Mouse (Mus musculus) kidney, adult 2 months (tissue): Measurements from ENCODE around the gene Fcna.

ENCODE experiments used
- CTCF ChIP-seq: fragments of 200-500 bp; conservative IDR thresholded peaks from 2 replicates; pipeline ENCODE4 v1.5.1; 2011; ENCODE audit warnings: low read depth, mild to moderate bottlenecking, control low read depth, low read length, moderate library complexity, mixed read lengths; ENCODE audit not compliant: insufficient read depth, insufficient read length
- POLR2A ChIP-seq: fragments of 200-500 bp; IDR thresholded peaks from one replicate; pipeline ENCODE4 v1.6.1; 2011; ENCODE audit warnings: low read depth, low read length, control low read depth

DNA sequence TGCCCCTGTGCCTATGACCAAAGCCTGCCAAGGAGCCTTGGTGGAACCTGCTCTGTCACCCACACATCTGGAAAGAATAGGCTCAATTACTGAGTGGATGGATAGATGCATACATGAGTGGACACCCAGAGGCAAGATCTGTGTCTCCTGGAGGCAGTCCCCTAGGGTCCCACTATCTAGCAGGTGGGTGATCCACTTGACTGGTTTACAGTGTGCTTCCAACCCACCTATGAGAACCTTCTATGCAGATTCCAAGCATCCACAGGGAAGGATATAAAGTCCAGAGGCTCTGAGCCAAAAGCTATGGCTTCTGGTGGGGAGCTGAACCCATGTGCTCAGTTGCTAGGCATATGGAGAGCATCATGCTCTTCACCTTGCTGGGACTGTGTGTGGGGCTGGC, 29.8 kb upstream of the Fcna start, which contains the start of gene Lcn5:
- TF ChIP-seq POLR2A, result no peak
- no peak for TF ChIP-seq CTCF
